Mouse (Mus musculus) embryonic fibroblast, embryonic 13.5 days (primary cell): Measurements from ENCODE around the gene Golt1a.

ENCODE experiments used
- CTCF ChIP-seq: IDR thresholded peaks from 2 replicates; pipeline ENCODE4 v1.5.1; 2011; ENCODE audit warnings: mild to moderate bottlenecking, control low read depth, low read length, moderate library complexity, borderline replicate concordance; ENCODE audit not compliant: insufficient read depth
- POLR2A ChIP-seq: IDR thresholded peaks from 2 replicates; pipeline ENCODE4 v1.6.1; 2011; ENCODE audit warnings: low read depth, mild to moderate bottlenecking, control low read depth, low read length, moderate library complexity

DNA sequence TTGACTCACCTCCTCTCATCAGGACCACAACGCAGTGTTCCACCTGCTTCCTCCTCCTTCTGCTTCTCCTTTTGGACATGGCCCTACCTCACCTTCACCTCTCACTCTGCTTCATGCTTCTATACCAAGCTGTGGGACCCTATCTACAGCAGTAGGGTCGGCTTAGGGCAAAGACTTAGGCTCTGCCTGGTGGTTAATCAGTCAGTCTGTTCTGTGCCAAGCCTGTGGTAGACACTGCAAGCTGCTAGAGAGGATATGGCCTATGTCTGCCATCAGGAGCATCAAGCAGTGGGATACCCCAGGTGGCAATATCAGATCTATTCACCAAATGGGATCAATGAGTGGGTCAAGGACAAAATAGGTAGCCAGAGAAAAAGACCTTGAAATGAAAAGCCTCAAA is 29.1 kb upstream of the Golt1a start:
- TF ChIP-seq CTCF (no peak), POLR2A (no peak)
